Mouse (Mus musculus): ENCODE measurements at regions not wholly inside any gene's neighbourhood (a gene's known extent, or its start where the extent isn't known, plus 50 kb on each side); places are given as distances from the start of the nearest gene placed in this dataset.

DNA sequence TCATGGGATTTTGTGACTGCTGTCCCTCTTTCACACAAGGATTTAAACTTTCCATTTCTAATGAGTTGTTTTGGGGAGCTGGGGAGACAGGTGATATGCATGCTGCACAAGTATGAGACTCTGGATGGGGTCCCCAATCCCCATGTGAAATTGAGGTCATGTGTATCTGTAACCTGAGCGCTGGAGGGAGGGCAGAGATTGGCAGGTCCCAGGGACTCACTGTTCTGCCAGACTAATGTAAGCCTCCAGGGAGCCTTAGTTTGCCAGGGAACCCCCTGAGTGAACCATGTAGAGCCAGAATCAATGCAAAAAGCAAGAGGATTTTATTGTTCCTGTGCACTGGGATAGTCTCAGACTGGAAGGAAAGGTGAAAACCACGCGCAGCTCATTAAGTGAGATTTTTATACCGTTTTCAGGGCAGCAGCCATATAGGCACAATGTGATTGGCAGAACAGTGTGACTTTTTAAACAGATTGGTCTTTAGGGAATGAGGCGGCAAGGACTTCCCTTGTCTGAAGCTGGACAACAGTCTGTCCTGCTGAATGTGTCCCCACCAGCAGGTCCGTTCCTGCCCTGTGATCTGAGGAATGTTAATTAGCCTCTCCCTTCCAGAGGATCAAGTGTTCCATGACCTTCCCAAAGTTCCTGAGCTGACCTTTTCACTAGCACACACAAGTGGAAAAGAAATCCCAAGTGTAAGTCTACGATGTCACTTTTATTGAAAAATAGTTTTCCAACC, 59.9 kb upstream of the Oxgr1 start:
- H3K9ac ChIP-seq (replicated peaks; ENCODE audit: low read depth, low read length), result no peak overlapping the region
- TF ChIP-seq EP300 (IDR thresholded peaks at IDR 0.05; ENCODE audit: low read depth) (peak; percentile 45; the same call in 1 of the 2 replicates), CTCF (IDR thresholded peaks at IDR 0.05; ENCODE audit: low read depth) (no peak)
- 67% methylated on average over 7 of the region's 7 CpGs for WGBS
- no peak overlapping the region for H3K4me3 ChIP-seq (ENCODE audit: low read depth, low read length)
- peak; percentile 47 for ATAC-seq (ENCODE audit: insufficient read depth, low read depth)
- H3K4me1 ChIP-seq (ENCODE audit: control insufficient read depth, insufficient read depth), result peaks cover 6% of the 10 kb centered on the region; the same call in 1 of the 2 replicates
- peak; percentile 26 for DNase-seq (ENCODE audit: low spot score)
- no peaks in the 10 kb centered on the region for H3K27me3 ChIP-seq (ENCODE audit: control insufficient read depth, insufficient read depth, low read length)
- peaks cover 5% of the 10 kb centered on the region; the same call in 1 of the 2 replicates for H3K9me3 ChIP-seq (replicated peaks; ENCODE audit: control insufficient read depth, low read length)
- no peak overlapping the region for H3K4me2 ChIP-seq (ENCODE audit: low read depth, low read length)
- peak overlapping the region; percentile 60 for H3K27ac ChIP-seq (ENCODE audit: low read depth)
- H3K36me3 ChIP-seq (replicated peaks; ENCODE audit: control insufficient read depth, insufficient read depth, low read length), result 0 out of 2 replicates have a peak, but pooled peaks cover 4% of the 10 kb centered on the region

DNA sequence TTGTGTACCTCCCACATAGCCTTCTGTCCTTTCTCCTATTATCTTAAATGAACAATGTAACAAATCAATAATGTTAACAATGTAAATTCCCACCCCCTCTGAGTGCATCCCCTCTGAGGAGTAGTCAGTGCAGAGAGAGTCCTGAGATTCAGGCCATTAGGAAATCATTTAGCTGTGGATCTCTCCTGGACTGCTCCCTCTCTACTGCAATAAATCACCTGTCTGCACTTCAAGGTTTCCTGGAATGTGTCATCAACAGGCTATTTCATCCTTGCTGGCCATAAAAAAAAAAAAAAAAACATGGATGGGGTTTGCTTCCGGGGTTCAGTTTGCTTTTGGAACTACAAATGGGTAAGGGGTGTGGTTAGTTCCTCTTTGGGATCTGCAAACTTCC, 60.5 kb upstream of the Oxgr1 start:
- DNase-seq (ENCODE audit: low spot score) (no peak), ATAC-seq (ENCODE audit: insufficient read depth, low read depth) (no peak)
- peaks cover 6% of the 10 kb centered on the region; the same call in 1 of the 2 replicates for H3K4me1 ChIP-seq (ENCODE audit: control insufficient read depth, insufficient read depth)
- no peaks in the 10 kb centered on the region for H3K27me3 ChIP-seq (ENCODE audit: control insufficient read depth, insufficient read depth, low read length)
- TF ChIP-seq EP300 (IDR thresholded peaks at IDR 0.05; ENCODE audit: low read depth) (0 out of 2 replicates have a peak, but pooled peaks have one; percentile 10), CTCF (IDR thresholded peaks at IDR 0.05; ENCODE audit: low read depth) (no peak)
- 0 out of 2 replicates have a peak overlapping the region, but pooled peaks have one; percentile 60 for H3K27ac ChIP-seq (ENCODE audit: low read depth)
- peaks cover 5% of the 10 kb centered on the region; the same call in 1 of the 2 replicates for H3K9me3 ChIP-seq (replicated peaks; ENCODE audit: control insufficient read depth, low read length)
- H3K9ac ChIP-seq (replicated peaks; ENCODE audit: low read depth, low read length), result no peak overlapping the region
- 47% methylated on average over 1 of the region's 1 CpGs for WGBS
- H3K4me3 ChIP-seq (ENCODE audit: low read depth, low read length), result no peak overlapping the region
- no peak overlapping the region for H3K4me2 ChIP-seq (ENCODE audit: low read depth, low read length)
- 0 out of 2 replicates have a peak, but pooled peaks cover 4% of the 10 kb centered on the region for H3K36me3 ChIP-seq (replicated peaks; ENCODE audit: control insufficient read depth, insufficient read depth, low read length)

DNA sequence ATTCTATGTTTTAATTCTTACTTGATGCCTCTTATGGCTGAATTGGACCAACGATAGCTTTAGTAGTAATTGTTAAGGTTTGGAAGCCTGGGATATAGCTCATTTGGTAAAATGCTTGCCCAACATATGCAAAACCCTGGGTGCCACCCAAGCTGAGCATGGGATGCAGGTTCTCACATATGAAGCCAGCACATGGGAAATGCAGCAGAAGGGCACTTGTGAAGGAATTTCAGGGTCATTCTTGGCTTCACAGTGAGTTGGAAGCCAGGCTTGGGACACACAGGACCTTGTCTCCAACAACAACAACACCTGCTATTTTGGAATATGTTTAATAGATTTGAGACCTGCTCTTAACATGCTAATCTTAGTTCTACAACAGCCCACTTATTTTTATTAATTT, 67.6 kb upstream of the Oxgr1 start:
- WGBS, result 93% methylated on average over 1 of the region's 1 CpGs
- Histone ChIP-seq H3K27ac (ENCODE audit: low read depth) (no peak overlapping the region), H3K27me3 (ENCODE audit: control insufficient read depth, insufficient read depth, low read length) (no peaks in the 10 kb centered on the region), H3K4me1 (ENCODE audit: control insufficient read depth, insufficient read depth) (no peaks in the 10 kb centered on the region; the same call in 1 of the 2 replicates), H3K9me3 (replicated peaks; ENCODE audit: control insufficient read depth, low read length) (no peaks in the 10 kb centered on the region; the same call in 1 of the 2 replicates), H3K4me2 (ENCODE audit: low read depth, low read length) (no peak overlapping the region), H3K4me3 (ENCODE audit: low read depth, low read length) (no peak overlapping the region), H3K36me3 (replicated peaks; ENCODE audit: control insufficient read depth, insufficient read depth, low read length) (0 out of 2 replicates have a peak, but pooled peaks cover 4% of the 10 kb centered on the region), H3K9ac (replicated peaks; ENCODE audit: low read depth, low read length) (no peak overlapping the region)
- ATAC-seq (ENCODE audit: insufficient read depth, low read depth) (no peak; the same call in 1 of the 2 replicates), DNase-seq (ENCODE audit: low spot score) (no peak)
- TF ChIP-seq EP300 (IDR thresholded peaks at IDR 0.05; ENCODE audit: low read depth) (no peak), CTCF (IDR thresholded peaks at IDR 0.05; ENCODE audit: low read depth) (no peak)

DNA sequence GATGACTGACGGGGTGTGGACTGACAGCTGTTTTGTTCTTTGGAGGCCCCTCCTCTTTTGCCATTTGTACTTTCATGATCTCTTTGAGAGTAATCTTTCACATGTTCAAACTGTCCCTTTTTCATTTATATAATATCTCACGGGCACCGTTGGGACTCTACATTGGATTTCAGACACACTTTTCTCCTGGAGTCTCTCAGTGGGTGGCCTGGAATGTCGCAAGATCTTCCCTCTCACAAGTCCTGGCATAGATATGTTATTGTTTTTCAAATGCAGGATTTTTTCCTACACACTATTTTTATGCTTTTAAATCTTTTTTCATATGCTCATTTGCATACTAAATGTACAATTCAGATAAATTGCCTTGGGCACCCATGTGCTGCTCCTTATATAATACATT, 71.1 kb upstream of the Oxgr1 start:
- Histone ChIP-seq H3K27ac (ENCODE audit: low read depth) (no peak overlapping the region), H3K4me1 (ENCODE audit: control insufficient read depth, insufficient read depth) (peaks cover under 1% of the 10 kb centered on the region; the same call in 1 of the 2 replicates), H3K36me3 (replicated peaks; ENCODE audit: control insufficient read depth, insufficient read depth, low read length) (no peaks in the 10 kb centered on the region), H3K4me2 (ENCODE audit: low read depth, low read length) (no peak overlapping the region), H3K27me3 (ENCODE audit: control insufficient read depth, insufficient read depth, low read length) (no peaks in the 10 kb centered on the region), H3K9ac (replicated peaks; ENCODE audit: low read depth, low read length) (no peak overlapping the region), H3K4me3 (ENCODE audit: low read depth, low read length) (no peak overlapping the region), H3K9me3 (replicated peaks; ENCODE audit: control insufficient read depth, low read length) (no peaks in the 10 kb centered on the region)
- no peak for ATAC-seq (ENCODE audit: insufficient read depth, low read depth)
- DNase-seq (ENCODE audit: low spot score), result no peak
- TF ChIP-seq CTCF (IDR thresholded peaks at IDR 0.05; ENCODE audit: low read depth) (no peak), EP300 (IDR thresholded peaks at IDR 0.05; ENCODE audit: low read depth) (no peak)
- 54% methylated on average over 4 of the region's 4 CpGs for WGBS

DNA sequence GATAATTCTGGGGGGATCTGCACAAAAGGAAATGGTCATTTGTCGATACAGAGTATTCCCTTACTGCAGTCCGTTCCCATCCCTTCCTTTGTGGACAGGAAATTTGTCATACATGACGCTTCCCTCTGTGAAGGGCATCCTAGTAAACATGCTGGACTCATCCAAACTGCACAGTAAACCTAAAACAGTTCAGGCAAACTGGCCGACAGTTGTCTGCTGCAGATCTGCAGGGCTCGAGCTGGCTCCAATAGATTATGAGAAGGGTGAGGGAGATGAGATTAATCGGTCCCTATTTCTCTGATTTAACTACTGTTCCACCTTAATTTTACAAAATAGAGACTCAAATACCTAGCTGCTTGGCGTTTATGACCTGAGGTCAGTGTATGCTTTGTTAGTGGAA, 76.3 kb upstream of the Oxgr1 start:
- H3K4me3 ChIP-seq (ENCODE audit: low read depth, low read length), result no peak overlapping the region
- no peak for DNase-seq (ENCODE audit: low spot score)
- peaks cover 12% of the 10 kb centered on the region for H3K4me1 ChIP-seq (ENCODE audit: control insufficient read depth, insufficient read depth)
- H3K36me3 ChIP-seq (replicated peaks; ENCODE audit: control insufficient read depth, insufficient read depth, low read length), result no peaks in the 10 kb centered on the region
- ATAC-seq (ENCODE audit: insufficient read depth, low read depth), result no peak
- H3K27me3 ChIP-seq (ENCODE audit: control insufficient read depth, insufficient read depth, low read length), result no peaks in the 10 kb centered on the region
- H3K4me2 ChIP-seq (ENCODE audit: low read depth, low read length), result no peak overlapping the region
- peak overlapping the region; percentile 92 for H3K27ac ChIP-seq (ENCODE audit: low read depth)
- no peak overlapping the region for H3K9ac ChIP-seq (replicated peaks; ENCODE audit: low read depth, low read length)
- TF ChIP-seq CTCF (IDR thresholded peaks at IDR 0.05; ENCODE audit: low read depth), result no peak
- no peak for TF ChIP-seq EP300 (IDR thresholded peaks at IDR 0.05; ENCODE audit: low read depth)
- 69% methylated on average over 7 of the region's 7 CpGs for WGBS
- no peaks in the 10 kb centered on the region; the same call in 1 of the 2 replicates for H3K9me3 ChIP-seq (replicated peaks; ENCODE audit: control insufficient read depth, low read length)

All from heart, postnatal 0 days (tissue).